Mouse (Mus musculus) small intestine, adult 2 months (tissue): ENCODE measurements around the gene Ano7. TPM values are rescaled to one million over a fixed set of nuclear protein-coding genes. Genes with fewer than 3 reads are reported as not detected.
"Not testable (repeated sequence)": the region's sequence is repeated elsewhere in the genome, so short reads cannot be mapped to it uniquely, and the experiment has no call there.

Source experiments
- H3K27ac ChIP-seq: fragments of 200-500 bp; 2 replicates; pipeline ENCODE4 v1.5.1; 2012; ENCODE audit warnings: low read depth, low read length, control low read depth, inconsistent platforms; ENCODE audit not compliant: insufficient read depth
- H3K27me3 ChIP-seq: fragments of 200-500 bp; 2 replicates; pipeline ENCODE4 v1.6.1; 2012; ENCODE audit warnings: mild to moderate bottlenecking, moderate library complexity, low read length, inconsistent platforms; ENCODE audit not compliant: control insufficient read depth, insufficient read depth
- H3K36me3 ChIP-seq: fragments of 200-500 bp; 2 replicates; pipeline ENCODE4 v1.6.1; 2012; ENCODE audit warnings: mild to moderate bottlenecking, low read length, control low read depth, inconsistent platforms; ENCODE audit not compliant: control insufficient read depth, insufficient read depth
- H3K4me1 ChIP-seq: fragments of 200-500 bp; 2 replicates; pipeline ENCODE4 v1.6.1; 2012; ENCODE audit warnings: low read length, inconsistent platforms, mixed read lengths; ENCODE audit not compliant: control insufficient read depth, insufficient read depth, insufficient read length
- H3K4me3 ChIP-seq: fragments of 200-500 bp; 2 replicates; pipeline ENCODE4 v1.5.1; 2012; ENCODE audit warnings: low read depth, mild to moderate bottlenecking, control low read depth, inconsistent platforms, low read length, moderate library complexity
- CTCF ChIP-seq: fragments of 200-500 bp; IDR thresholded peaks from 2 replicates; pipeline ENCODE4 v1.5.1; 2012; ENCODE audit warnings: low read depth, mild to moderate bottlenecking, control low read depth, inconsistent platforms, low read length, moderate library complexity, mixed read lengths; ENCODE audit not compliant: insufficient replicate concordance, insufficient read length; ENCODE audit errors: extremely low read depth
- POLR2A ChIP-seq: fragments of 200-500 bp; IDR thresholded peaks from 2 replicates; pipeline ENCODE4 v1.6.1; 2012; ENCODE audit warnings: low read depth, mild to moderate bottlenecking, control low read depth, inconsistent platforms, low read length, moderate library complexity
- WGBS: fragments of 180-500 bp; shearing (Covaris S2); methylation state at CpG from one replicate; pipeline ENCODE4 v1.1.7; 2018; 5-methylcytosine and 5-hydroxymethylcytosine counted together
- polyA plus RNA-seq: library from polyadenylated mRNA; depleted of rRNA; stranded (reverse); fragments of >200 nt; gene quantifications from 2 replicates; pipeline ENCODE4 v1.2.3, GENCODE M21; 2012

Ano7 gene
- polyA plus RNA-seq, 1 experiment, result 41.4 TPM

DNA sequence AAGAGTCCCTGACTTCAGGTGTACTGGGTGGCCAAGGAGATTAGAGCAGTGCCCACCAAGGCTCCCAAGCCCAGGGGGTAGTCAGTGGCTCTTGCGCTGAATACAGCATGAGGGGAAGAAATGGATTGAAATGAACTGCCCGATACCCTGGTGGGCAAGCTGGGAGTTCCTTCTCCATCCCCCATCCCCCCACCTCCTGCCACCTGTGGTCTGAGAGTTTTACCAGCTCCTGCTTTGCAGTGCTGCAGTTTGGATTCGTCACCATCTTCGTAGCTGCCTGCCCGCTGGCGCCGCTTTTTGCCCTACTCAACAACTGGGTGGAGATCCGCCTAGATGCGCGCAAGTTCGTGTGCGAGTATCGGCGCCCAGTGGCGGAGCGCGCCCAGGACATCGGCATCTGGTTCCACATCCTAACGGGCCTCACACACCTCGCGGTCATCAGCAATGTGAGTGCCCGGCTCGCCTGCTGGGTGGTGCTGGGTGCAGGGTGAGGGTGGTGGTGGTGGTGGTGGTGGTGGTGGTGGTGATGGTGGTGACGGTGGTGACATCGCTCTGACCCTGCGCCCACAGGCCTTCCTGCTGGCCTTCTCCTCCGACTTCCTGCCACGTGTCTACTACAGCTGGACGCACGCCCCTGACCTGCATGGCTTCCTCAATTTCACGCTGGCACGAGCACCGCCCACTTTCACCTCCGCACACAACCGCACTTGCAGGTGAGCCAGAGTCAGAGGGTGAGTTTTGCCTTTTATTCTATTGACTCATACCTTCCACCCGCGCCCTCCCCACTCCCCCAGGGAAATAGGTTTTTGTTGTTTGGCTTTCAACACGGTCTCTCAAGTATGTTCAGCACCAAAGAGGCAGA lies 27.7 kb downstream of the Ano7 start:
- Histone ChIP-seq H3K4me1 (peaks cover 7% of the 10 kb centered on the region), H3K4me3 (peak overlapping the region; percentile 60), H3K36me3 (peaks cover 7% of the 10 kb centered on the region), H3K27me3 (no peaks in the 10 kb centered on the region), H3K27ac (no peak overlapping the region)
- no peak for TF ChIP-seq CTCF
- TF ChIP-seq POLR2A, result no peak
- WGBS, result 10% methylated on average over 38 of the region's 38 CpGs

GRCm38 (mm10) chr1:93403403-93403802 lies 29.7 kb downstream of the Ano7 start:
- H3K27me3 ChIP-seq, result no peaks in the 10 kb centered on the region
- H3K27ac ChIP-seq, result no peak overlapping the region
- H3K36me3 ChIP-seq, result peaks cover 27% of the 10 kb centered on the region
- WGBS, result 79% methylated on average over 4 of the region's 4 CpGs
- TF ChIP-seq POLR2A (no peak), CTCF (no peak)
- peaks cover 4% of the 10 kb centered on the region; the same call in 1 of the 2 replicates for H3K4me1 ChIP-seq
- no peak overlapping the region for H3K4me3 ChIP-seq

GRCm38 (mm10) chr1:93432087-93432486 lies 58.4 kb downstream of the Ano7 start:
- TF ChIP-seq POLR2A, result no peak
- no peaks in the 10 kb centered on the region for H3K27me3 ChIP-seq
- WGBS, result 74% methylated on average over 6 of the region's 6 CpGs
- no peak overlapping the region for H3K4me3 ChIP-seq
- H3K36me3 ChIP-seq, result peaks cover 72% of the 10 kb centered on the region
- H3K27ac ChIP-seq, result no peak overlapping the region
- H3K4me1 ChIP-seq, result no peaks in the 10 kb centered on the region

DNA sequence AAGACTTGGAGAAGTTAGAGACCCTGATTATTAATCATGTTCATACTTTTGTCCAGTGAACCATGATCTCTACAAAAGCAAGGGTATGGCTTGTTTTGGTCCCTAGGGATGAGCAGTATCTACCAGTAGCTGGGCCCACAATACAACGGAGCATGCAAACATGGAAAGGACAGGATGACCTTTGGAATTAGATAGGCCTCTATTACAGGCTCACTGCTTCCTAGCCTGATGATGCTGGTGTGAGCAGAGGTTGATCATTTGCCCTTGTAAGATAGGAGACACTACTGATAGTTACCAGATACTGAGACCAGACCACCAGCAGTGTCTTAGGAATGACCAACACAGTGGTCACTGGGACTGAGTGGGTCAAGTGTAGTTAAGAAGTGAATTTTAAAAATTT lies 65.6 kb downstream of the Ano7 start:
- Histone ChIP-seq H3K27me3 (no peaks in the 10 kb centered on the region), H3K27ac (no peak overlapping the region)
- WGBS, result 28% methylated on average over 1 of the region's 1 CpGs

GRCm38 (mm10) chr1:93444405-93445110 lies 70.8 kb downstream of the Ano7 start:
- peaks cover 18% of the 10 kb centered on the region for H3K36me3 ChIP-seq
- TF ChIP-seq POLR2A, result no peak
- no peak for TF ChIP-seq CTCF
- H3K27ac ChIP-seq, result peak overlapping the region; percentile 90
- H3K4me3 ChIP-seq, result peak overlapping the region; percentile 97
- H3K4me1 ChIP-seq, result peaks cover 16% of the 10 kb centered on the region; the same call in 1 of the 2 replicates
- H3K27me3 ChIP-seq, result no peaks in the 10 kb centered on the region
- under 1% methylated on average over 18 of the region's 18 CpGs for WGBS

More for the DNA sequence above, 65.6 kb downstream of the Ano7 start:
- Histone ChIP-seq H3K4me3 (no peak overlapping the region), H3K4me1 (peaks cover 4% of the 10 kb centered on the region; the same call in 1 of the 2 replicates), H3K36me3 (peaks cover 49% of the 10 kb centered on the region)
- TF ChIP-seq POLR2A (no peak), CTCF (no peak)

DNA sequence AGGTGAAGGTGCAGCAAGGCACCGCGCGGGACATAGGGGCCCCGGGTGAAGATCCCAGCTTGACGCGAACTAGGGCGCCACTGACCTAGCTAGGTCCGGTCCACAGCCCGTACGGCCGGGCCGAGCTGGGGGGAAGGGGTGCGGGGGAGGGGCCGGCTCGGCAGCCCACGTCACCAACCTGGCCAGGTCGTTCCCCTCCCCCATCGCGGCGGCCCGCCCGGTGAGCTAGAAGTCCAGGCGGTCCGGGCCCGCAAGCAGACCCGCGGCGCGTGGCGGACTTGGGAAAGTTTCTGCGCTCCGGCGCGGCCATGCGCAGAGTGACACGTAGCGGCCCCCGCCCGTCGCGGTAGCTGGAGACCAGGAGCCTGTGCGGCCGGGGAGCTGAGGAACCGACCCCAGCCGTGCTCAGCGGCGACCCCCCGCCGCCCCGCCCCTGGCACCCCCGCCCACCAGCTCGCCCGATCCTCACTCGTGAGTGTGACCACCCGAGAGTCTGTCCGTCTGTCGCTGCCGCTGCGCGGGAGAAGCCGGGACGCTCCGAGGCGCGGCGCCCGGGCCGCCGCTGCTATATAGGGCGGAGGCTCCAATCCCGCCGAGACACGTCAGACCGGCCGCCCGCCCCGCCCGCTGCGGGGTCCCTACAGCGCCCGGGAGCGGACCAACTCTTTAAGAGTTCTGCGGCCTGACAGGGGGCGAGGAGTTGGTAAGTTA lies 71.5 kb downstream of the Ano7 start:
- H3K4me3 ChIP-seq, result peak overlapping the region; percentile 97
- TF ChIP-seq CTCF, result no peak
- peak; percentile 96 for TF ChIP-seq POLR2A
- H3K36me3 ChIP-seq, result peaks cover 14% of the 10 kb centered on the region
- H3K27ac ChIP-seq, result peak overlapping the region; percentile 90
- peaks cover 16% of the 10 kb centered on the region; the same call in 1 of the 2 replicates for H3K4me1 ChIP-seq
- no peaks in the 10 kb centered on the region for H3K27me3 ChIP-seq
- WGBS, result under 1% methylated on average over 84 of the region's 84 CpGs

DNA sequence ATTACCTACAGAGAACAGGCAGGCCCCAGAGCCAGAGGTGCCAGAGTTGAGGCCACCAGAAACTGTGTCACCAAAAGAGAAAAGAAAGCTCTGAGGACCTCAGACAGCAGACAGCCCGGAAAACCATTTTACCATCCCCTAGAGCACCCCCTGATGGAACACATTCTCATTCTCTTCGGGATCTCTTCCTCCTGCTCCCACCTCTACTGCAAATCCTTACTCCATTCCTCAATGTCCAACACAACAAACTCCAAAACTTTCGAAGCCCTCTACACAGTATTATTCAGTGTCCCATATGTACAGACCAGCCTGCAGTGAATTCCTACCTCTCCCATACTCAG lies 72.1 kb downstream of the Ano7 start:
- peak overlapping the region; percentile 76 for H3K27ac ChIP-seq
- whole genome bisulfite sequencing, result 8% methylated on average over 3 of the region's 3 CpGs
- TF ChIP-seq POLR2A (no peak), CTCF (no peak)
- H3K27me3 ChIP-seq, result no peaks in the 10 kb centered on the region
- H3K4me1 ChIP-seq, result peaks cover 16% of the 10 kb centered on the region; the same call in 1 of the 2 replicates
- H3K4me3 ChIP-seq, result peak overlapping the region; percentile 97
- peaks cover 8% of the 10 kb centered on the region for H3K36me3 ChIP-seq

DNA sequence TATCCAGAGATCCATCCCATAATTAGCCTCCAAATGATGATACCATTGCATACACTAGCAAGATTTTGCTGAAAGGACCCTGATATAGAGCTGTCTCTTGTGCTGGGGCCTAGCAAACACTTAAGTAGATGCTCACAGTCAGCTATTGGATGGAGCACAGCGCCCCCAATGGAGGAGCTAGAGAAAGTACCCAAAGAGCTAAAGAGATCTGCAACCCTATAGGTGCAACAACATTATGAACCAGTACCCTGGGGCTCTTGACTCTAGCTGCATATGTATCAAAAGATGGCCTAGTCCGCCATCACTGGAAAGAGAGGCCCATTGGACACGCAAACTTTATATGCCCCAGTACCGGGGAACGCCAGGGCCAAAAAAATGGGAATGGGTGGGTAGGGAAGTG lies 76.4 kb downstream of the Ano7 start:
- peaks cover 12% of the 10 kb centered on the region; the same call in 1 of the 2 replicates for H3K4me1 ChIP-seq
- H3K27ac ChIP-seq, H3K36me3 ChIP-seq, H3K27me3 ChIP-seq, H3K4me3 ChIP-seq: not testable (repeated sequence)
- 90% methylated on average over 5 of the region's 5 CpGs for WGBS
